Mouse (Mus musculus): ENCODE results near the gene Kit. TPM values are rescaled to one million over a fixed set of nuclear protein-coding genes. Genes with fewer than 3 reads are reported as not detected.

Gene Kit
- polyA plus RNA-seq, 1 experiment from 2014 or later, result 16.7 TPM

DNA sequence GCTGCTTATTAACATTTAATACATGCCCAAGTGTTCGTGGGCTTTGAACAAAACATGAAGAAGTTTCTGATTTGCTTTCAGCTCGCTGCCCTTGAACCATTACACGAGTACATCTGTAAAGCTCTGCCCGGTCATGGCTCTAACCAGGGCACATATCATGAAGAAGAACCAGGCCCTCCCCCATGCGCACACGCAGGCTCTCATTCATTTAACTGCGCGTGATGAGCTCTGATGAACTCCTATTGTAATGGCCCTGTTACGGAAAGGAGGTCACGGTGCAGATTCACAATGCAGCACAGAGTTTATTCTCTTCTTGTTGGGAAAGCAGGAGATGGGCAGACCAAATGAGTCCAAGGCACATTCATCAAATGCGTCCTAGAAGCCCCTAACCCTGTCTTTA is 17.1 kb upstream of the Kit start:
- no peak overlapping the region for H3K27ac ChIP-seq (ENCODE audit: low read length)
- no peak overlapping the region for H3K9ac ChIP-seq (ENCODE audit: low read depth, low read length)
- no peak overlapping the region for H3K4me2 ChIP-seq (ENCODE audit: low read depth, low read length)
- H3K9me3 ChIP-seq (replicated peaks; ENCODE audit: control insufficient read depth, low read length), result no peaks in the 10 kb centered on the region
- no peaks in the 10 kb centered on the region for H3K4me1 ChIP-seq (ENCODE audit: control insufficient read depth, low read depth, low read length)
- 74% methylated on average over 11 of the region's 11 CpGs for WGBS (ENCODE audit: insufficient replicate concordance)
- H3K36me3 ChIP-seq (ENCODE audit: control insufficient read depth, insufficient read depth), result no peaks in the 10 kb centered on the region
- ATAC-seq (ENCODE audit: low read depth), result no peak
- no peak overlapping the region for H3K4me3 ChIP-seq (ENCODE audit: low read depth, low read length)
- H3K27me3 ChIP-seq (ENCODE audit: control insufficient read depth, insufficient read depth, low read depth, low read length), result no peaks in the 10 kb centered on the region

- no peaks in the 10 kb centered on the region for H3K4me1 ChIP-seq (ENCODE audit: control insufficient read depth, low read depth, low read length)
- H3K4me2 ChIP-seq (ENCODE audit: low read depth, low read length), result no peak overlapping the region
- no peaks in the 10 kb centered on the region for H3K9me3 ChIP-seq (replicated peaks; ENCODE audit: control insufficient read depth, low read length)
- H3K9ac ChIP-seq (ENCODE audit: low read depth, low read length), result no peak overlapping the region
- H3K27me3 ChIP-seq (ENCODE audit: control insufficient read depth, insufficient read depth, low read depth, low read length), result no peaks in the 10 kb centered on the region
- H3K4me3 ChIP-seq (ENCODE audit: low read depth, low read length), result no peak overlapping the region
- H3K36me3 ChIP-seq (ENCODE audit: control insufficient read depth, insufficient read depth), result no peaks in the 10 kb centered on the region
- ATAC-seq (ENCODE audit: low read depth), result no peak
- H3K27ac ChIP-seq (ENCODE audit: low read length), result no peak overlapping the region
- WGBS (ENCODE audit: insufficient replicate concordance), result 61% methylated on average over 6 of the region's 6 CpGs
Observed at GRCm38 (mm10) chr5:75559291-75559690, 15.4 kb upstream of the Kit start.

DNA sequence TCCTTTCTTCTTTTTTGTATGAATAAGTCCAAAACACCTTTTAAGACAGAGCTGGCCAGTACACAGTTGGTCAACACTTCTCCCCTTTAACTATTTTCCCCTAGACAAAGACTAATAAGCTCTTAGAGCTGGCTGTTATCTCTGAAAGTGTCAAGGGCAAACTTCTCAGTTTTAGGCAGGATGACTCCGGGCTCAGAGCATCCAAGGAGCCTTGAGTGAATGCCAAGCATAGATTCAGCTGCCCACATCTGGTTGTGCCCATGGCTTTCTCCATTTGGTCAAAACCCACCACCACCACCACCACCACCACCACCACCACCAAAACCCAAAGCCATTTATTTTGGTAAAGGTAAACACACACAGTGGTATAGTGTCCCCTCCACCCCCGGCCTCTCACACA is 13.5 kb upstream of the Kit start:
- no peaks in the 10 kb centered on the region for H3K9me3 ChIP-seq (replicated peaks; ENCODE audit: control insufficient read depth, low read length)
- H3K9ac ChIP-seq (ENCODE audit: low read depth, low read length), result no peak overlapping the region
- H3K4me3 ChIP-seq (ENCODE audit: low read depth, low read length), result no peak overlapping the region
- H3K27ac ChIP-seq (ENCODE audit: low read length), result no peak overlapping the region
- ATAC-seq (ENCODE audit: low read depth), result no peak
- H3K4me2 ChIP-seq (ENCODE audit: low read depth, low read length), result no peak overlapping the region
- no peaks in the 10 kb centered on the region for H3K36me3 ChIP-seq (ENCODE audit: control insufficient read depth, insufficient read depth)
- no peaks in the 10 kb centered on the region for H3K4me1 ChIP-seq (ENCODE audit: control insufficient read depth, low read depth, low read length)
- H3K27me3 ChIP-seq (ENCODE audit: control insufficient read depth, insufficient read depth, low read depth, low read length), result no peaks in the 10 kb centered on the region
- 67% methylated on average over 2 of the region's 2 CpGs for WGBS (ENCODE audit: insufficient replicate concordance)

- H3K4me1 ChIP-seq (ENCODE audit: control insufficient read depth, low read depth, low read length), result peaks cover 25% of the 10 kb centered on the region
- H3K27me3 ChIP-seq (ENCODE audit: control insufficient read depth, insufficient read depth, low read depth, low read length), result peaks cover 5% of the 10 kb centered on the region; the same call in 1 of the 2 replicates
- peak overlapping the region; percentile 50 for H3K9ac ChIP-seq (ENCODE audit: low read depth, low read length)
- no peaks in the 10 kb centered on the region for H3K36me3 ChIP-seq (ENCODE audit: control insufficient read depth, insufficient read depth)
- ATAC-seq (ENCODE audit: low read depth), result no peak
- 3% methylated on average over 27 of the region's 27 CpGs for WGBS (ENCODE audit: insufficient replicate concordance)
- peak overlapping the region; percentile 69 for H3K4me3 ChIP-seq (ENCODE audit: low read depth, low read length)
- H3K9me3 ChIP-seq (replicated peaks; ENCODE audit: control insufficient read depth, low read length), result no peaks in the 10 kb centered on the region
- peak overlapping the region; percentile 94 for H3K4me2 ChIP-seq (ENCODE audit: low read depth, low read length)
- no peak overlapping the region for H3K27ac ChIP-seq (ENCODE audit: low read length)
Observed at GRCm38 (mm10) chr5:75574151-75574851, 415 bp upstream of the Kit start.

- H3K4me3 ChIP-seq (ENCODE audit: low read depth, low read length), result peak overlapping the region; percentile 69
- ATAC-seq (ENCODE audit: low read depth), result peak; percentile 22; the same call in 1 of the 2 replicates
- peaks cover 34% of the 10 kb centered on the region for H3K4me1 ChIP-seq (ENCODE audit: control insufficient read depth, low read depth, low read length)
- H3K9me3 ChIP-seq (replicated peaks; ENCODE audit: control insufficient read depth, low read length), result no peaks in the 10 kb centered on the region
- H3K9ac ChIP-seq (ENCODE audit: low read depth, low read length), result peak overlapping the region; percentile 66
- peak overlapping the region; percentile 94 for H3K4me2 ChIP-seq (ENCODE audit: low read depth, low read length)
- no peaks in the 10 kb centered on the region for H3K36me3 ChIP-seq (ENCODE audit: control insufficient read depth, insufficient read depth)
- no peak overlapping the region for H3K27ac ChIP-seq (ENCODE audit: low read length)
- peaks cover 5% of the 10 kb centered on the region; the same call in 1 of the 2 replicates for H3K27me3 ChIP-seq (ENCODE audit: control insufficient read depth, insufficient read depth, low read depth, low read length)
- WGBS (ENCODE audit: insufficient replicate concordance), result under 1% methylated on average over 53 of the region's 53 CpGs
Observed at GRCm38 (mm10) chr5:75575567-75576515, 1.1 kb downstream of the Kit start.

- Histone ChIP-seq H3K9ac (ENCODE audit: low read depth, low read length) (no peak overlapping the region; the same call in 1 of the 2 replicates), H3K36me3 (ENCODE audit: control insufficient read depth, insufficient read depth) (no peaks in the 10 kb centered on the region), H3K4me1 (ENCODE audit: control insufficient read depth, low read depth, low read length) (peaks cover 39% of the 10 kb centered on the region), H3K9me3 (replicated peaks; ENCODE audit: control insufficient read depth, low read length) (no peaks in the 10 kb centered on the region), H3K27ac (ENCODE audit: low read length) (no peak overlapping the region), H3K4me3 (ENCODE audit: low read depth, low read length) (peak overlapping the region; percentile 69), H3K4me2 (ENCODE audit: low read depth, low read length) (peak overlapping the region; percentile 94), H3K27me3 (ENCODE audit: control insufficient read depth, insufficient read depth, low read depth, low read length) (peaks cover 5% of the 10 kb centered on the region; the same call in 1 of the 2 replicates)
- WGBS (ENCODE audit: insufficient replicate concordance), result 6% methylated on average over 6 of the region's 6 CpGs
- ATAC-seq (ENCODE audit: low read depth), result no peak
Observed at GRCm38 (mm10) chr5:75576741-75577140, 2.0 kb downstream of the Kit start.

GRCm38 (mm10) chr5:75578141-75578540 is 3.4 kb downstream of the Kit start:
- Histone ChIP-seq H3K27me3 (ENCODE audit: control insufficient read depth, insufficient read depth, low read depth, low read length) (peaks cover 5% of the 10 kb centered on the region; the same call in 1 of the 2 replicates), H3K36me3 (ENCODE audit: control insufficient read depth, insufficient read depth) (no peaks in the 10 kb centered on the region), H3K9ac (ENCODE audit: low read depth, low read length) (no peak overlapping the region), H3K4me1 (ENCODE audit: control insufficient read depth, low read depth, low read length) (peaks cover 43% of the 10 kb centered on the region), H3K27ac (ENCODE audit: low read length) (no peak overlapping the region), H3K9me3 (replicated peaks; ENCODE audit: control insufficient read depth, low read length) (no peaks in the 10 kb centered on the region), H3K4me2 (ENCODE audit: low read depth, low read length) (peak overlapping the region; percentile 94), H3K4me3 (ENCODE audit: low read depth, low read length) (peak overlapping the region; percentile 69)
- no peak for ATAC-seq (ENCODE audit: low read depth)
- WGBS (ENCODE audit: insufficient replicate concordance), result 14% methylated on average over 7 of the region's 7 CpGs

GRCm38 (mm10) chr5:75579244-75579643 is 4.5 kb downstream of the Kit start:
- peak overlapping the region; percentile 94 for H3K4me2 ChIP-seq (ENCODE audit: low read depth, low read length)
- no peaks in the 10 kb centered on the region for H3K9me3 ChIP-seq (replicated peaks; ENCODE audit: control insufficient read depth, low read length)
- no peak overlapping the region for H3K9ac ChIP-seq (ENCODE audit: low read depth, low read length)
- H3K36me3 ChIP-seq (ENCODE audit: control insufficient read depth, insufficient read depth), result no peaks in the 10 kb centered on the region
- H3K27ac ChIP-seq (ENCODE audit: low read length), result no peak overlapping the region
- peaks cover 5% of the 10 kb centered on the region; the same call in 1 of the 2 replicates for H3K27me3 ChIP-seq (ENCODE audit: control insufficient read depth, insufficient read depth, low read depth, low read length)
- no peak for ATAC-seq (ENCODE audit: low read depth)
- WGBS (ENCODE audit: insufficient replicate concordance), result 19% methylated on average over 5 of the region's 5 CpGs
- H3K4me3 ChIP-seq (ENCODE audit: low read depth, low read length), result no peak overlapping the region; the same call in 1 of the 2 replicates
- H3K4me1 ChIP-seq (ENCODE audit: control insufficient read depth, low read depth, low read length), result peaks cover 43% of the 10 kb centered on the region
